Comparison of ENCODE assay signal across 18 mouse cellular contexts in the genomic region with DNA sequence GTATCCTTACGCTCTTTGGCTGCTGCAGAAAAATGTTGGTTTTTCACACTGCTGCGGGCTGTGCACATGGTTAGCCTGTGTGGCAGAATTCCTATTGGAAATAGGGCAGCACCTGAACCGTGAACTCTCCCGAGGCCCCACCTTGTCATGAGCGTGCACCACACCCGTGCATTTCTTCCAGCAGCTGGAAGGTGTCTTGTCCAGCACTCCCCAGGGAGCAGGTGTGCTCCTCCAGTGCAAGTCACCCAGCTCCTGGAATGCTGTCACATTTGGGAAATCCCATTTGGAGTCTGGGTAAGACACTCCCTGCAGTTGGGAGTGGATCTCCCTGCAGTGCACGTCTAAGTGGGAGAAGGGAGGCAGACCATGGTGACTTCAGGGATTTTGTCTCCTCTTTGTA. TPM values are rescaled to one million over a fixed set of nuclear protein-coding genes. Genes with fewer than 3 reads are reported as not detected.
DNase-seq lines count a peak whose midpoint lies in the region; ATAC-seq and TF ChIP-seq lines count a peak whose summit lies in the region.
"Had no signal": no experiment of that assay in that cellular context is flagged by ENCODE, and none has a peak within 500 bp of the region (broad histone marks: within the 10 kb centered on the region; RNA-seq: fewer than 3 reads in every experiment).

No protein-coding gene starts in this region.

- no peak for ATAC-seq in heart, embryonic 16.5 days (replicated peaks; ENCODE audit: extremely low read depth, insufficient read depth, low FRiP score)
- peak; percentile 11; the same call in 1 of the 2 replicates for ATAC-seq in lung, embryonic 15.5 days (ENCODE audit: borderline replicate concordance, extremely low read depth, low FRiP score, low TSS enrichment)
- ATAC-seq: inflammation-experienced regulatory T-cells, adult 6 months; liver, embryonic 12.5 days had no signal

- H3K9me3 ChIP-seq in heart, embryonic 16.5 days (replicated peaks; ENCODE audit: control insufficient read depth, low read length), result no peaks in the 10 kb centered on the region
- H3K9me3 ChIP-seq in lung, embryonic 15.5 days, result no peaks in the 10 kb centered on the region
- H3K9me3 ChIP-seq: limb, embryonic 10.5 days; liver, embryonic 12.5 days had no signal

- DNase-seq in heart, postnatal 25 days (ENCODE audit: low spot score), result no peak
- DNase-seq in lung, adult 18-20 months, result no peak
- peak; percentile 19 for DNase-seq in ES-CJ7 (ENCODE audit: low read depth, low spot score)
- DNase-seq in cerebellum, postnatal 14 days, result no peak
- DNase-seq: adrenal gland, postnatal 14 days; B cell, adult 2 months; cerebellum, adult 2 months; gastrocnemius, postnatal 14 days; heart, postnatal 36 days; kidney, postnatal 36 days; lung, postnatal 36 days; spleen, adult 18-20 months had no signal

- H3K27me3 ChIP-seq in heart, embryonic 16.5 days (ENCODE audit: control insufficient read depth, insufficient read depth, low read length), result no peaks in the 10 kb centered on the region
- H3K27me3 ChIP-seq in lung, embryonic 15.5 days, result no peaks in the 10 kb centered on the region
- H3K27me3 ChIP-seq in myocyte (ENCODE audit: control insufficient read depth, insufficient read depth, insufficient read length), result no peaks in the 10 kb centered on the region
- H3K27me3 ChIP-seq: liver, embryonic 12.5 days had no signal

- H3ac ChIP-seq in myocyte (ENCODE audit: control insufficient read depth, insufficient read length), result no peak overlapping the region

- peaks cover 50% of the 10 kb centered on the region for H3K4me1 ChIP-seq in heart, embryonic 16.5 days (ENCODE audit: control insufficient read depth, insufficient read depth, low read length)
- H3K4me1 ChIP-seq in lung, embryonic 15.5 days, result peaks cover 80% of the 10 kb centered on the region

- H3K27ac ChIP-seq in heart, embryonic 16.5 days (ENCODE audit: low read length), result 0 out of 2 replicates have a peak overlapping the region, but pooled peaks have one; percentile 3
- no peak overlapping the region for H3K27ac ChIP-seq in lung, embryonic 15.5 days
- H3K27ac ChIP-seq: limb, embryonic 10.5 days had no signal

- no peak overlapping the region for H3K4me3 ChIP-seq in heart, embryonic 16.5 days (ENCODE audit: low read length)
- H3K4me3 ChIP-seq in lung, embryonic 15.5 days, result no peak overlapping the region
- H3K4me3 ChIP-seq in myocyte, result no peak overlapping the region
- H3K4me3 ChIP-seq: limb, embryonic 10.5 days; liver, embryonic 12.5 days had no signal

- intact Hi-C loops in heart, postnatal 25 days (cut with DNase I), result no loop called here

- WGBS in heart, embryonic 16.5 days, result 70% methylated on average over 7 of the region's 7 CpGs
- WGBS in lung, embryonic 15.5 days, result 52% methylated on average over 7 of the region's 7 CpGs

- TF ChIP-seq POLR2A in myocyte (IDR thresholded peaks at IDR 0.05; ENCODE audit: insufficient read length, low read depth), result no peak

- no peak overlapping the region for H3K4me2 ChIP-seq in heart, embryonic 16.5 days (ENCODE audit: low read depth, low read length)
- H3K4me2 ChIP-seq in lung, embryonic 15.5 days, result no peak overlapping the region
- no peak overlapping the region for H3K4me2 ChIP-seq in myocyte (ENCODE audit: low read depth)
- H3K4me2 ChIP-seq: liver, embryonic 12.5 days had no signal

- no peak overlapping the region for H3K9ac ChIP-seq in heart, embryonic 16.5 days (ENCODE audit: low read length)
- H3K9ac ChIP-seq in lung, embryonic 15.5 days, result no peak overlapping the region; the same call in 1 of the 2 replicates
- H3K9ac ChIP-seq: liver, embryonic 12.5 days had no signal

- peaks cover 78% of the 10 kb centered on the region for H3K79me2 ChIP-seq in myocyte (ENCODE audit: control insufficient read depth, insufficient read depth)

- no peaks in the 10 kb centered on the region for H3K36me3 ChIP-seq in heart, embryonic 16.5 days (ENCODE audit: control insufficient read depth, insufficient read depth)
- H3K36me3 ChIP-seq in lung, embryonic 15.5 days, result no peaks in the 10 kb centered on the region
- H3K36me3 ChIP-seq in myocyte (ENCODE audit: control insufficient read depth, insufficient read depth), result no peaks in the 10 kb centered on the region

TF ChIP-seq in myocyte, 11 proteins besides CTCF, POLR2A, EP300 and RAD21:
- TF ChIP-seq E2F4 (IDR thresholded peaks at IDR 0.05; ENCODE audit: insufficient read depth), result no peak
- peak in 2 of 3 experiments; percentile 11 to 88 for TF ChIP-seq MYOG (IDR thresholded peaks at IDR 0.05; ENCODE audit: control insufficient read depth in 1 of 3, insufficient read depth in 1 of 3, insufficient read length in 2 of 3, low read depth in 2 of 3)
- peak in 2 of 3 experiments; percentile 46 to 69 for TF ChIP-seq MYOD1 (IDR thresholded peaks at IDR 0.05; ENCODE audit: control insufficient read depth in 1 of 3, insufficient read length in 2 of 3, low read depth in 2 of 3)
- TF ChIP-seq TCF3 (IDR thresholded peaks at IDR 0.05; ENCODE audit: insufficient read length, low read depth), result no peak
- no peak for TF ChIP-seq CEBPB (IDR thresholded peaks at IDR 0.05; ENCODE audit: insufficient read depth, poor library complexity, severe bottlenecking)
- no peak for TF ChIP-seq TCF12 (IDR thresholded peaks at IDR 0.05; ENCODE audit: insufficient read depth, poor library complexity, severe bottlenecking)

RNA-seq across cellular contexts. Expression of a gene that starts 38.0 kb away (rescaled TPM):
- polyA plus RNA-seq in heart, embryonic 16.5 days (2015; fragmentation: Nextera tagmentation; extraction: Ambion mirVana), result 51.2 and 52.9 TPM in 2 replicates
- 10 to 100 TPM; 41.6 to 45.0 TPM for total RNA-seq in heart, postnatal 25 days (2021)
- polyA plus RNA-seq in lung, embryonic 15.5 days (2015; fragmentation: Nextera tagmentation; extraction: Ambion mirVana), result 90.3 and 90.4 TPM in 2 replicates
- 59.4 TPM for polyA plus RNA-seq in myocyte (2012; fragmentation: generic; extraction: Trizol)
